Comparison of ENCODE assay signal across 31 mouse cellular contexts in genomic region chr7:110229967-110230366, GRCm38 (mm10). TPM values are rescaled to one million over a fixed set of nuclear protein-coding genes. Genes with fewer than 3 reads are reported as not detected.
DNase-seq lines count a peak whose midpoint lies in the region; ATAC-seq lines count a peak whose summit lies in the region.
"Had no signal": no experiment of that assay in that cellular context is flagged by ENCODE, and none has a peak within 500 bp of the region (broad histone marks: within the 10 kb centered on the region; RNA-seq: fewer than 3 reads in every experiment).

No protein-coding gene starts in this region.

- H3K9ac ChIP-seq in heart, embryonic 16.5 days (ENCODE audit: low read length): 0 out of 2 replicates have a peak overlapping the region, but pooled peaks have one; percentile 30
- no peak overlapping the region for H3K9ac ChIP-seq in liver, embryonic 12.5 days
- H3K9ac ChIP-seq: embryonic facial prominence, embryonic 15.5 days; forebrain, embryonic 15.5 days; limb, embryonic 15.5 days; liver, embryonic 15.5 days; midbrain, embryonic 15.5 days; neural tube, embryonic 13.5 days had no signal

- no peaks in the 10 kb centered on the region for H3K4me1 ChIP-seq in heart, embryonic 16.5 days (ENCODE audit: control insufficient read depth, insufficient read depth, low read length)
- H3K4me1 ChIP-seq in megakaryocyte, embryonic 14.5 days: peaks cover 33% of the 10 kb centered on the region
- peaks cover 4% of the 10 kb centered on the region for H3K4me1 ChIP-seq in liver, embryonic 12.5 days
- H3K4me1 ChIP-seq: embryonic facial prominence, embryonic 15.5 days; forebrain, embryonic 15.5 days; hindbrain, embryonic 10.5 days; limb, embryonic 15.5 days; midbrain, embryonic 15.5 days; neural tube, embryonic 13.5 days had no signal

- H3K36me3 ChIP-seq in heart, embryonic 16.5 days (ENCODE audit: control insufficient read depth, insufficient read depth): peaks cover 3% of the 10 kb centered on the region
- H3K36me3 ChIP-seq in megakaryocyte, embryonic 14.5 days (replicated peaks; ENCODE audit: low read length): peaks cover 8% of the 10 kb centered on the region
- peaks cover 12% of the 10 kb centered on the region; the same call in 1 of the 2 replicates for H3K36me3 ChIP-seq in splenic B cell, adult 2 months (ENCODE audit: control insufficient read depth, insufficient read depth, low read length, poor library complexity, severe bottlenecking)
- H3K36me3 ChIP-seq in liver, embryonic 12.5 days: peaks cover 13% of the 10 kb centered on the region
- H3K36me3 ChIP-seq: forebrain, embryonic 15.5 days; liver, embryonic 15.5 days; midbrain, embryonic 15.5 days had no signal

- intact Hi-C loops in heart, postnatal 25 days (cut with DNase I): no loop called here

- no peaks in the 10 kb centered on the region for H3K9me3 ChIP-seq in heart, embryonic 16.5 days (replicated peaks; ENCODE audit: control insufficient read depth, low read length)
- H3K9me3 ChIP-seq in megakaryocyte, embryonic 14.5 days: no peaks in the 10 kb centered on the region
- no peaks in the 10 kb centered on the region for H3K9me3 ChIP-seq in liver, embryonic 12.5 days (replicated peaks)
- H3K9me3 ChIP-seq: embryonic facial prominence, embryonic 15.5 days; forebrain, embryonic 15.5 days; G1E; hindbrain, embryonic 10.5 days; limb, embryonic 15.5 days; liver, embryonic 15.5 days; midbrain, embryonic 15.5 days; neural tube, embryonic 13.5 days had no signal

- ATAC-seq in heart, embryonic 16.5 days (replicated peaks; ENCODE audit: extremely low read depth, insufficient read depth, low FRiP score): no peak
- ATAC-seq in megakaryocyte, adult 5-6 weeks (ENCODE audit: poor library complexity, severe bottlenecking): no peak
- ATAC-seq in activated CD4-positive, CD25-positive, alpha-beta regulatory T cell, adult 4 months: peak; percentile 66
- ATAC-seq in liver, embryonic 12.5 days: no peak
- ATAC-seq: forebrain, embryonic 15.5 days; hindbrain, embryonic 16.5 days; intestine, postnatal 0 days; midbrain, embryonic 15.5 days; Patski had no signal

- peak overlapping the region; percentile 61 for H3K27ac ChIP-seq in heart, embryonic 16.5 days (ENCODE audit: low read length)
- H3K27ac ChIP-seq in liver, embryonic 12.5 days: no peak overlapping the region
- H3K27ac ChIP-seq: embryonic facial prominence, embryonic 15.5 days; forebrain, embryonic 15.5 days; hindbrain, embryonic 10.5 days; limb, embryonic 15.5 days; liver, embryonic 15.5 days; midbrain, embryonic 15.5 days; neural tube, embryonic 13.5 days had no signal

- 74% methylated on average over 6 of the region's 6 CpGs for WGBS in heart, embryonic 16.5 days
- WGBS in liver, embryonic 12.5 days (ENCODE audit: insufficient replicate concordance): 47% methylated on average over 6 of the region's 6 CpGs

- H3K4me3 ChIP-seq in heart, embryonic 16.5 days (ENCODE audit: low read length): no peak overlapping the region
- peak overlapping the region; percentile 4 for H3K4me3 ChIP-seq in megakaryocyte, embryonic 14.5 days (replicated peaks)
- H3K4me3 ChIP-seq in liver, embryonic 12.5 days: no peak overlapping the region
- H3K4me3 ChIP-seq: embryonic facial prominence, embryonic 15.5 days; forebrain, embryonic 15.5 days; hindbrain, embryonic 10.5 days; limb, embryonic 15.5 days; liver, embryonic 15.5 days; midbrain, embryonic 15.5 days; myocyte; neural tube, embryonic 13.5 days had no signal

- H3K27me3 ChIP-seq in heart, embryonic 16.5 days (ENCODE audit: control insufficient read depth, insufficient read depth, low read length): no peaks in the 10 kb centered on the region
- no peaks in the 10 kb centered on the region for H3K27me3 ChIP-seq in megakaryocyte, embryonic 14.5 days (replicated peaks)
- no peaks in the 10 kb centered on the region for H3K27me3 ChIP-seq in splenic B cell, adult 2 months (ENCODE audit: control insufficient read depth, insufficient read depth, low read length, poor library complexity, severe bottlenecking)
- H3K27me3 ChIP-seq in liver, embryonic 12.5 days (replicated peaks): no peaks in the 10 kb centered on the region
- H3K27me3 ChIP-seq: embryonic facial prominence, embryonic 15.5 days; forebrain, embryonic 15.5 days; limb, embryonic 15.5 days; liver, embryonic 15.5 days; midbrain, embryonic 15.5 days; neural tube, embryonic 13.5 days; Patski had no signal

- H3K4me2 ChIP-seq in heart, embryonic 16.5 days (ENCODE audit: low read depth, low read length): no peak overlapping the region
- no peak overlapping the region for H3K4me2 ChIP-seq in liver, embryonic 12.5 days
- H3K4me2 ChIP-seq: embryonic facial prominence, embryonic 15.5 days; forebrain, embryonic 15.5 days; limb, embryonic 15.5 days; liver, embryonic 15.5 days; midbrain, embryonic 15.5 days; neural tube, embryonic 13.5 days had no signal

- DNase-seq in heart, postnatal 25 days (ENCODE audit: low spot score): no peak
- DNase-seq in splenic B cell, adult 2 months (ENCODE audit: low read depth, low spot score): peak; percentile 45
- no peak for DNase-seq in cerebellum, adult 18-20 months
- DNase-seq: adrenal gland, adult 2 months; cerebellum, adult 2 months; cerebellum, postnatal 25 days; embryo, embryonic 11 days; gastrocnemius, postnatal 10 days; heart, adult 18-20 months; kidney, postnatal 25 days; layer of hippocampus, postnatal 36 days; lung, postnatal 10 days; retina, postnatal 1 day; thymus, postnatal 25 days had no signal

RNA-seq across cellular contexts. Expression of gene Swap70, which starts 8.5 kb away (rescaled TPM):
- 21.4 and 22.3 TPM in 2 replicates for polyA plus RNA-seq in heart, embryonic 16.5 days (2015; fragmentation: Nextera tagmentation; extraction: Ambion mirVana)
- total RNA-seq in heart, postnatal 25 days (2021): 10 to 100 TPM; 12.7 to 14.3 TPM
- polyA plus RNA-seq in megakaryocyte, embryonic 14.5 days (2012; ENCODE audit: insufficient read depth, low replicate concordance): 4.5 and 8.4 TPM in 2 replicates
- total RNA-seq in megakaryocyte, adult 5-6 weeks (2015): 29.5 and 33.6 TPM in 2 replicates
- total RNA-seq in megakaryocyte, adult 5-6 weeks (2017): 67.6 and 73.0 TPM in 2 replicates
- polyA plus RNA-seq in activated CD4-positive, CD25-positive, alpha-beta regulatory T cell, adult 4 months (2017; shearing (Covaris generic)): 10 to 100 TPM; 38.4 to 43.6 TPM
- polyA plus RNA-seq in liver, embryonic 12.5 days (2016; fragmentation: Nextera tagmentation; extraction: Ambion mirVana): 17.4 and 17.7 TPM in 2 replicates
